Mouse (Mus musculus) kidney, postnatal 0 days (tissue): ENCODE results near the gene Ilf3. TPM values are rescaled to one million over a fixed set of nuclear protein-coding genes. Genes with fewer than 3 reads are reported as not detected.
A peak's percentile ranks its signal among the peaks of the same experiment; 100 is the strongest.

Experiments
- ATAC-seq: fragments of 200-750 bp; cut with Nextera tagmentation; replicated peaks from 2 replicates; pipeline ENCODE4 v1.8.0; 2017; ENCODE audit warnings: low read depth, moderate number of reproducible peaks, moderate TSS enrichment, moderate library complexity; ENCODE audit not compliant: low FRiP score
- DNase-seq: peaks from one replicate; pipeline ENCODE4 v3.0.0-alpha.2; 2016; ENCODE audit warnings: low spot score
- H3K27ac ChIP-seq: fragments of 300-500 bp; sonication (generic); 2 replicates; pipeline ENCODE4 v1.5.1; 2014; ENCODE audit warnings: mild to moderate bottlenecking
- H3K27me3 ChIP-seq: fragments of 300-500 bp; sonication (generic); 2 replicates; pipeline ENCODE4 v1.6.1; 2014; ENCODE audit warnings: low read length, mixed read lengths; ENCODE audit not compliant: insufficient read depth
- H3K36me3 ChIP-seq: fragments of 300-500 bp; sonication (generic); 2 replicates; pipeline ENCODE4 v1.6.1; 2014; ENCODE audit warnings: low read length, mixed read lengths; ENCODE audit not compliant: insufficient read depth
- H3K4me1 ChIP-seq: fragments of 300-500 bp; sonication (generic); replicated peaks from 2 replicates; pipeline ENCODE4 v1.6.1; 2014; ENCODE audit warnings: antibody characterized with exemption, low read length, mixed read lengths; ENCODE audit not compliant: insufficient read depth
- H3K4me2 ChIP-seq: fragments of 300-500 bp; sonication (generic); 2 replicates; pipeline ENCODE4 v1.6.1; 2014; ENCODE audit warnings: mild to moderate bottlenecking, low read length, moderate library complexity, mixed read lengths
- H3K4me3 ChIP-seq: fragments of 300-500 bp; sonication (generic); replicated peaks from 2 replicates; pipeline ENCODE4 v1.5.1; 2014; ENCODE audit warnings: low read depth, low read length
- H3K9ac ChIP-seq: fragments of 300-500 bp; sonication (generic); 2 replicates; pipeline ENCODE4 v1.6.1; 2014; ENCODE audit warnings: low read depth, low read length
- H3K9me3 ChIP-seq: fragments of 300-500 bp; sonication (generic); replicated peaks from 2 replicates; pipeline ENCODE4 v1.6.1; 2016; ENCODE audit warnings: low read length, inconsistent platforms, mixed read lengths
- CTCF ChIP-seq: IDR thresholded peaks from 2 replicates; pipeline ENCODE4 v1.5.1; 2016; ENCODE audit warnings: antibody characterized with exemption, low read depth, mild to moderate bottlenecking, moderate library complexity
- WGBS: fragments of 180-500 bp; shearing (Covaris S2); extraction: QIAGEN DNeasy Blood & Tissue Kit; methylation state at CpG from one replicate; pipeline ENCODE4 v1.1.7; 2014; 5-methylcytosine and 5-hydroxymethylcytosine counted together
- polyA plus RNA-seq: library from polyadenylated mRNA; unstranded; fragments of >200 nt; fragmentation: Nextera tagmentation; extraction: Ambion mirVana; gene quantifications from 2 replicates; pipeline ENCODE4 v1.2.1, GENCODE M21; 2015

Ilf3 gene
- polyA plus RNA-seq, 1 experiment from 2014 or later = 113 TPM

- Histone ChIP-seq H3K4me2 (no peak overlapping the region), H3K4me3 (no peak overlapping the region), H3K9ac (no peak overlapping the region), H3K36me3 (no peaks in the 10 kb centered on the region), H3K4me1 (peaks cover 9% of the 10 kb centered on the region; the same call in 1 of the 2 replicates), H3K27ac (no peak overlapping the region), H3K9me3 (no peaks in the 10 kb centered on the region), H3K27me3 (no peaks in the 10 kb centered on the region)
- ATAC-seq = no peak
- no peak for TF ChIP-seq CTCF
- WGBS = 80% methylated on average over 8 of the region's 8 CpGs
- DNase-seq = no peak
Observed at GRCm38 (mm10) chr9:21336491-21336890, 31.2 kb upstream of the Ilf3 start.

- Histone ChIP-seq H3K4me1 (peaks cover 3% of the 10 kb centered on the region; the same call in 1 of the 2 replicates), H3K4me2 (peak overlapping the region; percentile 45), H3K27ac (peak overlapping the region; percentile 48), H3K9me3 (no peaks in the 10 kb centered on the region), H3K27me3 (no peaks in the 10 kb centered on the region), H3K4me3 (peak overlapping the region; percentile 26), H3K36me3 (0 out of 2 replicates have a peak, but pooled peaks cover 7% of the 10 kb centered on the region), H3K9ac (peak overlapping the region; percentile 39)
- no peak for TF ChIP-seq CTCF
- 24% methylated on average over 20 of the region's 20 CpGs for WGBS
- DNase-seq (no peak), ATAC-seq (peak; percentile 84)
Observed at GRCm38 (mm10) chr9:21337652-21338051, 30.0 kb upstream of the Ilf3 start.

GRCm38 (mm10) chr9:21340411-21340810 lies 27.3 kb upstream of the Ilf3 start:
- Histone ChIP-seq H3K4me3 (no peak overlapping the region), H3K27ac (no peak overlapping the region), H3K36me3 (peaks cover 27% of the 10 kb centered on the region; the same call in 1 of the 2 replicates), H3K9ac (no peak overlapping the region), H3K9me3 (no peaks in the 10 kb centered on the region), H3K27me3 (no peaks in the 10 kb centered on the region), H3K4me1 (no peaks in the 10 kb centered on the region), H3K4me2 (no peak overlapping the region)
- DNase-seq (no peak), ATAC-seq (no peak)
- WGBS = 77% methylated on average over 4 of the region's 4 CpGs
- no peak for TF ChIP-seq CTCF

GRCm38 (mm10) chr9:21346627-21347365 lies 20.9 kb upstream of the Ilf3 start:
- ATAC-seq = no peak
- no peaks in the 10 kb centered on the region for H3K27me3 ChIP-seq
- H3K4me3 ChIP-seq = no peak overlapping the region
- no peak overlapping the region for H3K27ac ChIP-seq
- peaks cover 51% of the 10 kb centered on the region for H3K36me3 ChIP-seq
- no peak for TF ChIP-seq CTCF
- no peak overlapping the region for H3K4me2 ChIP-seq
- no peak for DNase-seq
- 77% methylated on average over 16 of the region's 16 CpGs for WGBS
- H3K4me1 ChIP-seq = no peaks in the 10 kb centered on the region
- H3K9me3 ChIP-seq = no peaks in the 10 kb centered on the region
- H3K9ac ChIP-seq = no peak overlapping the region

- no peak for TF ChIP-seq CTCF
- Histone ChIP-seq H3K27ac (no peak overlapping the region), H3K36me3 (peaks cover 41% of the 10 kb centered on the region), H3K27me3 (no peaks in the 10 kb centered on the region), H3K4me2 (no peak overlapping the region), H3K4me3 (no peak overlapping the region), H3K9ac (no peak overlapping the region), H3K4me1 (peaks cover 6% of the 10 kb centered on the region), H3K9me3 (no peaks in the 10 kb centered on the region)
- ATAC-seq = no peak
- 87% methylated on average over 3 of the region's 3 CpGs for WGBS
- DNase-seq = no peak
Observed at GRCm38 (mm10) chr9:21348152-21348551, 19.5 kb upstream of the Ilf3 start.

GRCm38 (mm10) chr9:21351178-21351577 lies 16.5 kb upstream of the Ilf3 start:
- ATAC-seq (no peak), DNase-seq (no peak)
- TF ChIP-seq CTCF = no peak
- 80% methylated on average over 7 of the region's 7 CpGs for WGBS
- Histone ChIP-seq H3K4me1 (peaks cover 6% of the 10 kb centered on the region), H3K9ac (no peak overlapping the region), H3K4me3 (no peak overlapping the region), H3K27me3 (no peaks in the 10 kb centered on the region), H3K27ac (no peak overlapping the region), H3K4me2 (no peak overlapping the region), H3K9me3 (no peaks in the 10 kb centered on the region), H3K36me3 (peaks cover 40% of the 10 kb centered on the region)
